Mouse (Mus musculus): Measurements from ENCODE around the gene Cradd.

Gene Cradd

DNA sequence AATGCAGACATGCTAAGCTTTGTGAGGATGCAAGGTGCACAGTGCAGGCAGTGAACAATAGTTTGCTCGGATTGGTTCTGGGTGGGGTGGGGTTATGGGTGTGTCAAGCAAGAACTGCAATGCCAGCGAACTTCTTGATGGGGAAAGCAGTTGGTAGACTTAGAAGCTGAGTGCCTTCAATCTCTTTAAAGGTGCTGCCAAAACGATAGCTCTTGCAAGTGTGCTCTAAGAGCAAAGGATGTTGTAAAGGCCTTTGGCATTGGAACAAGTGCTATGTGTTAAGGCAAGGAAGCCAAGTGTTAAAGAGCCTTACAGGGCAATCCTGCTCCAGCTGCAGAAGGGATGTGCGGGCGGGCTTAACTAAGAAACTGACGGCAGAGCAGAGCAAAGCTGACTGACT is 149.7 kb downstream of the Cradd start:
- DNase-seq (ENCODE audit: low read depth in 1 of 2, low spot score in 2 of 2): no peak

DNA sequence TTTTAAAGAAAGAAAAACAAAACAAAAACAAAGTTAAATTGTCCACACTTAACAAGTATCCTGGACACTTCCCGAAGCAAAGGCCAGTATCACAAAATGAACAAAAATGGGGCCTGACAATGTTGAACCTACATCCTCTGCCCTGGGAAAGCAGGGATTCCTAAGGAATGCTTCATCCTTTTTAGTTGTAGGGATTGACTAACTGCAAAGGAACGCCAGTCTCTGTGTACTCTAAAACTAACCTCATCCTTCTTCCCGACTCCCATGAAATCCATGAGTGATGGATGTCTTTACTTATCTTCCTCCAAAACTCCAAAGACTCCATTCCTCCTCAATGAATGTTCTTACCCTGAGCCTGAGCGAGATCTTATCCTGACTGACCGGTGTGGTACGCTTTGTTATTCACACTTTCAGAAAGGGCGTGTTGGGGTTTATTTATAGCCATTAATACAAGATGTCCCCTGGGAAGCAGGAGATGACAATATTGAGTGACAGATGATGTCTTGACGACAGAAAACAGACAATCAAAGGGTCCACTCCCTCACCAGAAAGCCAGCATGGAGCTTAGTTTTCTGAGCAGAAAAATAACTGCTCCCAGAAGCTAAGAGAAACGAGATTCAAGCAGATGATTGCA is 153.1 kb downstream of the Cradd start:
- DNase-seq (ENCODE audit: low read depth in 1 of 2, low spot score in 2 of 2): no peak

DNA sequence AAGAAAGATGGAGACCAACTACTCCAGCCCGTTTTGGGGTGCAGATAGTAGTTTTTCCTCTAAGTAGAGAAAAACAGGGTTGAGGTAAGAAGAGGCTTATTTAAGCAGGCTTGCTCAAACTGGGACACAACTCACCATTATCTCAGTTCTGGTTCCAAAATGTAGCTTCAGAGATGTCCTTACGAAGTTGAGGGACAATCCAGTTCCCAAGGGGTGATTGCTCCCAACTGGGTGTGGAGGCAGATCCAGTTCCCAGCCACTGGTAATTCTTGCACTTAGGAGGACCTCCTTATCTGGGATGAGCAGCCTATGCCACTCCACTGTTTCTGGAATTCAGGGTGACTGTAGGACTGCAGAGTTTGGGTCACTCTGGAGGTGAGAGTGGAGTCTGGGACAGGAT is 159.0 kb downstream of the Cradd start:
- DNase-seq (ENCODE audit: low read depth in 1 of 2, low spot score in 2 of 2): no peak

DNA sequence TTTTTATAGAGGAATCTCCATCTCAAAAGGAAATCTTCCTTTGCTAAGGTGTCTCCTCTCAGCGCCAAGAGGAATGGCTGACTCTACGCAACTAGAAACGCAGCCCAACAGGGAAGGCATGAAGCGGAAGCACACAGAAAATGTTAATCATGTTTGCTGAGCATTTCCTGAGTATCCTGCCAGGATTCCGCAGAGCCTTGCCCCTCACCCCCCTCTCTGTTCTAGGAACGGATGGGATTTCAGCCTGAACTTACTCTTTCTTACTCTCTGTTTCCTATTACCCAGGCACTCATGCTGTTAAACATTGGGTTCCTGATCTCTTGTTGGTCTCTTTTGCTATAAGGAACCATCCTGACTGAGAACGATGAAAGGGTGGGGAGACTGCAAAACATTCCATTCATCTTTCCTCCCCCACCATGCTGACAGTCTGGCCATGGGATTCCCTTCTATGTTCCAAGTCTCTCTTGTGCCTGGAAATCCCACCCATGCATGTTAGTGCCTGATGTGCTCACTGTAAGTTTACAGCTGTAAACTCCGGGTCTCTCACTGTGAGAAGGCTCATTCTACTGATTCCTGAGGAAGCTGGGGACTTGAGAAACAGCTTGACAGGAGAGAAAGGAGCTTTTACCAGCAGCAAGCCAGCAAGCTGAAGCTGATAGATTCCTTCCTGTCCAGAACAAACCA is 161.1 kb downstream of the Cradd start:
- no peak for DNase-seq (ENCODE audit: low read depth in 1 of 2, low spot score in 2 of 2)

DNA sequence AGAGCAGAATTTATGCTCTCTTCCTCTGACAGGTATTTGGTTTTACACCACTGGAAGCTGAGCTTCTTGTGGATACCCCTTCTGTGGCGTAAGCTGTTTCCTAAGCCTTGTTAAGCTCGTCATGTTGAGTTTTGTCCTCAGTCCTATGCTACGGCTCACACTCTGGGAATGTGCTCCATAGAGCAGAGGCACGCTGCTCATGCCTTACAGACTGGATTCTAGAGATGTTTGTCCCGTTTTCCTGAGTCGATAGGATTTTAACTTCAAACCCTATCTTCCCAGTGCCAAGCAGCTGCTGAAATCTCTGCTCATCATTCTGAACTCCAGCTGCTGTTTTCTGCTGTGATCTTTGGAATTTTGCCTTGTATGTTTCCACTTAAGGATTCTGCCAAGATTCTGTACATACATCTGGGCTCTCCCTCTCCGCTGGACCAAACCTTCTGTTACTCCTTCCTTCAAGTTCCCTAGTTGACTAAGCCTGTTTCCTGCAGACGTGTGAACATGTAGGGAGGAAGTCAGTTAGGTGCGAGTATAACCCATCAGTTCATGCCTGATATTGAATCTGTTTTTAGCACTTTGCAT is 164.2 kb downstream of the Cradd start:
- DNase-seq (ENCODE audit: low read depth in 1 of 2, low spot score in 2 of 2): no peak

DNA sequence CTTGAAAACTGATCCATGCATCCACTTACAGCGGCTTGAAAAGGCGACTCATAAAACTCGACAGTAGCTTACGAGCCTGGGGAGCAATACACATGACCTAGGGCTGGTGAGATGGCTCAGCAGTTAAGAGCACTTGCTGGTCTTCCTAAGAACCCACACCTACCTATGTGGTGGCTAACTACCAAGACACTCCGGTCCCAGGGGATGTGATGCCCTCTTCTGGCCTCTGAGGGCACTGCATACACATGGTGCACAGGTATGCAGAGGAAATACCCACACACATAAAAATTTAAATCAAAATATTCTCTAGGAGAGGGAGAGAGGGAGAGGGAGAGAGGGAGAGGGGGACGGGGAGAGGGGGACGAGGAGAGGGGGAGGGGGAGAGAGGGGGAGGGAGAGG is 167.5 kb downstream of the Cradd start:
- no peak for DNase-seq (ENCODE audit: low read depth in 1 of 2, low spot score in 2 of 2)

DNA sequence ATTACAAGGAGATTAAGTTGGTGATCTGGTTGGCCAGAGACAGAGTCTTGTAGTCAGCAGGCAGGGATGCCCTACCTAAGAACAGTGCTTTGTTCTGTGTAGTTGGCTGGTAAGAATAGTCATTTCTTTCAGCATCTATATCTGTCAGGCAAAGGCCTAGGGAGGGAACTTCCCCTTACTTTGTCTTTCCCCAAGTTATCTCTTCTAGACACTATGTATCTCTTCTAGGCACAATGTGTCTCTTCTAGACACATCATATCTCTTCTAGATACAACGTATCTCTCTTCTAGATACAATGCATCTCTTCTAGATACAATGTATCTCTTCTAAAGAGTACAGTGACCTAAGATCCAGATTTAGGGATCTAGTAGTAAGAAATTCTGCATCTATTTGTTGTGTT is 169.3 kb downstream of the Cradd start:
- no peak for DNase-seq (ENCODE audit: low read depth in 1 of 2, low spot score in 2 of 2)

DNA sequence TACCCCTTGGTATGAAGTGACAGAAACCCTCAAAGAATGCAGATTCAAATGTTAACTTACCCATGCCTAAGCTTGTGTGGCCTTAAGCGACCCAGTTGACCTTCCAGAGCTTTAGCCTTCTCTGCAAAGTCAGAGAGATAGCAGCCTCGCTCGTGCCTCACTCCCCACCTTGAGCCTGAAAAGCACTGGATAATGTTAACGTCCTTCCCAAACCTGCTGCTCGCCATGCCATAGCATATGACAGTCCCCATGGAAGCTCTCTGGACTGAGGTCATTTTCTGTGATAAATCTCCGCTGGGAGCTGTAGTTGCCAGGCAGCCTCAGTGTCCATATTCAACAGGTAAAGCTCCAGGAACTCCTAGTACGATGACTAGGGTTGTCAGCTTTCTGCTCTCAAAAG is 170.7 kb downstream of the Cradd start:
- no peak for DNase-seq (ENCODE audit: low read depth in 1 of 2, low spot score in 2 of 2)

DNA sequence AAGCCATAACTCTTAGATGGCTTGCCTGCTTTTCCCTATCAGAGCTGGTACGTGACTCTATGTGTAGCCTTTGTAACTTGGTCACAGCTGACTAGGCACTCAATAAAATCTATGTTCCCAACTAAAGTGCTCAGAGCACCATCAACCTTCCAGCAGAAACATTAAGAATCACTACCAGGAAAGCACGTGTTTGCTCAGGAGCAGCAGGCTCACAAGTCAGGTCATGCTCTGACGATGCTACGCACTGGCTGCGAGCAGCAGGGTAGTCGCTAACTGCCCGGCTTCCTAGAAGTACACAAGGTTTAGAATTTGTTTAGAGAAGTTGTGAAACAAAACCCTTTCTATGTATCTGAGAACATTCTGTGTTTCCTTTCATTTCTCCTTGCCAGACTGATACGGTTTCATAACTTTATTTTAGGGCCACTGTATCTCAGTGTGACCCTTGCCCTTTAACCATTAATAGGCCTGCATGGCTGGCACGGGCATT is 171.4 kb downstream of the Cradd start:
- no peak for DNase-seq (ENCODE audit: low read depth in 1 of 2, low spot score in 2 of 2)

DNA sequence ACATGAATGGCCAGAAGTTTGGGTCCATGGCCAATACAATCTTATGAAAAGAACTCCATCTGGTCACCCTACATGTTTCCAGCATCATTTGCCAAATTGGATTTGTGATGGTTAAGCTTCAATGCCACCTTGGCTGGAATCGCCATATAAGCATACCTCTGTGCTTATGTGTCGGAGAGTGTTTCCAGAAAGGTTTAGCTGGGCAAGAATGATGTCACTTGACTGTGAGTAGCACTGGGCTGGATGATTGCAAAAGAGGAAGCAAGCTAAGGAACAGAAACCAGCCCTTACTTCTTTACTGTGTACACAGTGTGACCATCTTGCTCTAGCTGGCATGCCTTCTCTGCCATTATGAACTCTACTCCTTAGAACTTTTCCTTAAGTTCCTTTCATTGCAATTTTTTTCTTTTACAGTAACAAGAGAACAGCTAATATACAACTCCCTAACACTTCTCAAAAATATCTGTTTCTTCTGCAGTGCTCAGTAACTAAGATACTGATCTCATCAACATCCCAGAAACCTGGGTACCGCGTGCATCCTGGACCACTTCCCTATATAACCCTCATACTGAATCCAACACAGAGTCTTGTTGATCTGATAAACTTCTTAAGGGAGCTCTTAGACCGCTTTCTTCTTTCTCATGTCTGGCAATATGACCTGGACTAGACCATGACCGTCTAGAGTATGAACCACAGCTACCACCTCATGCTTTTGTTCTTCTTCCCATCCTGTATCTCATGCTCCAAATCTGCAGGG is 172.7 kb downstream of the Cradd start:
- peak; percentile 21 to 22 for DNase-seq (ENCODE audit: low read depth in 1 of 2, low spot score in 2 of 2)

DNA sequence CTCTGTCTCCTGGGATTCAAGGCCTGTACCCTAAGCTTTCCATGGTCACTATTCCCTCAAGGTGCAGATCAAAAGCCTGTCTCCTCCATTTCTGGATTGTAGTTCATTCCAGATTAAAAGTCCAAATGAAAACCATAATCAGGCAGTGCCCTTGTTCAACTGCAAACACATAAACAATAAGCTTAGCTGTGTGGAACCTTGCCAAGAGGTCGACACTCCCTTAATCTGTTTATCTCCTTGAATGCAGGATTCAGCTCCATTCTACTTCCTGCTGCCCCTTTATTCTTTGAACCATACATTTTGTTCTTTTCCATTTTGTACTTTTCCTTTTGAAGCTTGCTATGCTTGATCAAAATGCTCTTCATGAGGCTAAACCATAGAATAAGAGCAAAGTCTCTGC is 174.3 kb downstream of the Cradd start:
- DNase-seq (ENCODE audit: low read depth in 1 of 2, low spot score in 2 of 2): no peak

DNA sequence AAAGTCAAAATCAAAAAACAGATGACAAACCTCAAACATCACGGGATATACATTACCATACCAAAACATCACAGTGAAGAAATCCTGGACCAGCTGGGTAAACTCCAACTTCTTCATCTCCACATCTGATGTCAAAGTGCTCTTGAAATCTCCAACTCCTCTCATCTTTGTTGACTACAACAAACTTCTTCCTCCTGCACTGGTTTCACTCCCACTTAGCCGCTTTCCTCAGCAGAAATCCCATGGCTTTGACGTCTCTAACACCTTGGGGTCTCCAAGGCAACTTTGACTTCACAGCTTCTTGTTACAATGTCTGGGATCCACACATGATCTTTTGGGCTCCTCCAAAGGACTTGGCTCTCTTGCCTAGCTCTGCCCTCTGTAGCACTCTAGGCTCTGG is 175.3 kb downstream of the Cradd start:
- no peak for DNase-seq (ENCODE audit: low read depth in 1 of 2, low spot score in 2 of 2)

DNA sequence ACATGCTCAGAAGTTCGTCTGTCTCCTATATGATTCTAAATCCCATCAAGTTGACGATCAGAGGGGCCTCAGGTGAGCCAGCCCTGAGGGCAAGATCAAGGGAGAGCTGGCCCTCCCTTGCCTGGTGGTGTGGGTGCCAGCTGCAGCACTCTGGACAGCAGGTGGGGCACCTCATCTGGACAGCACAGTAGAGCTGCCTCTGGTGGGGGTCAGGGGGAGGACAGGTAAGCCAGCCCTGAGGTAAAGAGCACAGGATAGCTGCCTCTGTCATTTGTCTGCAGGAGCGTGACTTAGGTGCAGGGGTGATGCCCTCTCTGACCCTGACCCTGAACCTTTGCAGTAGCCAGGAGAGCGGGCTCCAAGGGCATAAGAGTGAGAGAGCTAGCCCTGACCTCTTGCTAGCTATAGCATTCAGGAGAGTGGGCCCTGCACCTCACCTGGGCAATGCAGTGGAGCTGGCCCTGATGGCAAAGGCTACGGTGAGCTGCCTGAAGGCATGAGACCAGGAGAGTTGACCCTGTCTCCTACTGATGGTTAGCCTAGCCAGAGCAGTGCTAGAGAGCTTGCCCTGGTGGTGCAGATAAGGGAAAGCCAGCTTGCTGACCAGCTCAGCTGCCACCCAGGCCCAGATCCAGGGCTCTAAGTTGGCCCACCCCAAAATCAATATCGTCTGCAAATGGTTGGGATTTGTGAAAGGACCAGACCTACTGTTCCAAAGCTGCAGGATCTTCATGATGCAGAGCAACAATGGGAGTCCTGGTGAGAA is 176.6 kb downstream of the Cradd start:
- DNase-seq (ENCODE audit: low read depth in 1 of 2, low spot score in 2 of 2): no peak

DNA sequence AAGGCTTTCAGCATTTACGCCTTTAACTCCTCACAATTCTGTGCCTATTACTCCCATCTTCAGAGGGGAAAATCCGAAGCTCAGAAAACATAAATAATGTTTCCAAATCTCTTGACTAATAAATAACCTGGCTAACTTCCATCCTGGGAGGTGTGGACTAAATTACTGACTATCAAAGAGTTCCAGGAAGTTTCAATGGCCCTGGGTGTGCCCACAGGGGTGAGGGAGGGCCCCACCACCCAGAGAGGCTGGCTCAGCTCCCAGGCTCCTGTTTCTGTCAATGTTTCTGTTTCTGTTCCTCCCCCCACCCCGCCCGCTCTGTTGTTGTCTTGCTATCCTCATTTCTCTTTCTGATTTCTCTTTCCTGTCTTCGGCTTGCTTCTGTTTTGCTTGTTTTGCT is 177.4 kb downstream of the Cradd start:
- no peak for DNase-seq (ENCODE audit: low read depth in 1 of 2, low spot score in 2 of 2)

DNA sequence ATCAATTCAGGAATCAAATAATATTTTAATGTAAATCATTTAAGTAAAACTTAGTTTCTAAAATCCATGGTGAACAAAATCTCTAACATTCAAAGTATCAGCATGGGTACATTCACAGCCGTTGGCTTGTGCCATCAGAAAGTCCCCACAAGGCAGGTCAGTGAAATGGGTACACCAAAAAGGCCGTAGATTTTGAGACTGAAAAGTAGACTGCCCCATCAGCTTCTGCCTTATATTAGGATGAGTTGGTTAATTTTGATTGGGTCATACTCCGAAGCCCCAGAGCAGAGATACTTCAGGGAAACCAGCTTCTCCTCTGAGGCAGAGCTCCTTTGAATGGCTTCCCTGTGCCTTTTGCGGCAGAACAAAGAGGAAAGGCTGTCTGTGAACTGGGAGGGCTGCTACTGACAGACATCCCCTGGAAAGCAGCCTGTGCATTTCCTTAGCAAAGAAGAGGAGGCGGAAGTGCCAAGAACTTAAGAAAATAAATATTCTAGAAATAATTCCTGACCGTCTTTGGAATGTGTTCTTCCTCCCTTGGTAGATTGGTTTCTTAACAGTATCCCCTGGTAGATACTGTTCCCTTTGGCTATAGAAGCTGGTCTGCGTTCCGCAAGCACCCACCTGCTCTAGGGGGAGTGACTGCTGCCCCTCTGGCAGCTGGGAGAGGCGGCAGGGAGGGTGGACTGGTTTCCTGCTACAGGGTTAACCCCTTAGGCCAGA is 178.6 kb downstream of the Cradd start:
- no peak for DNase-seq (ENCODE audit: low read depth in 1 of 2, low spot score in 2 of 2)

DNA sequence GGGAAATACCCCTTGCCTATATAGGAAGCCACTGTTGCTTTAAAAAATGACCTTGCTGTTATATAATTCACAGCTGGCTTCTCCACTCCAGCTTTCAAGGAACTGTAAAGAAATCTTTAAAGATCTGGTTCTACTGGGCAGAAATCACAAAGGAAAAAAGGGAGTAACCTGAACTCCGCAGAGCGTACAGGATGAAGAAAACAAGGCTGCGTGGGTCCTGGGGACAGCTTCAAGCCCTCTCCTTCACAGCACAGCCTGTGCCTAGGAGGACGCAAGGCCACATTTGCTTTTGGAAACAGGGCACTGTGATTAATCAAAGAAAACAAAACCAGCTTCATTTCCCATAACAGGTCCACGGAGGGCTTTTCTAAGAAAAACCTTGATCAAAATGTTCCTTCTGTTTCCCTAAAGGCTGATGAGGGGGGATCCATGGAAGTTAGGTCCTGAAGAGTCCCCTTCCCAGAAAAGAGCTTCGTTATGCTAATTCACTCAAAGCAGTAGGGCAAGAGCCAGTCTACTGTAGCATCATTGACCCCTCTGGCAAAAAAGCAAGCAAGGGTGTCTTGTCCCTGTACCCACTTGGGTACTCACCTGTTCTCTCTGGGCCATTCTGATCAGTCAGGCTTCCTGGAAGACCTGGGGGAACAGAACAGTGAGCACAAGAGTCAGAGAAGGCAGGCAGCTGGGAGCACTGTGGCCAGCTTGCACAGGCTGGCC is 179.4 kb downstream of the Cradd start:
- DNase-seq (ENCODE audit: low read depth in 1 of 2, low spot score in 2 of 2): no peak

DNA sequence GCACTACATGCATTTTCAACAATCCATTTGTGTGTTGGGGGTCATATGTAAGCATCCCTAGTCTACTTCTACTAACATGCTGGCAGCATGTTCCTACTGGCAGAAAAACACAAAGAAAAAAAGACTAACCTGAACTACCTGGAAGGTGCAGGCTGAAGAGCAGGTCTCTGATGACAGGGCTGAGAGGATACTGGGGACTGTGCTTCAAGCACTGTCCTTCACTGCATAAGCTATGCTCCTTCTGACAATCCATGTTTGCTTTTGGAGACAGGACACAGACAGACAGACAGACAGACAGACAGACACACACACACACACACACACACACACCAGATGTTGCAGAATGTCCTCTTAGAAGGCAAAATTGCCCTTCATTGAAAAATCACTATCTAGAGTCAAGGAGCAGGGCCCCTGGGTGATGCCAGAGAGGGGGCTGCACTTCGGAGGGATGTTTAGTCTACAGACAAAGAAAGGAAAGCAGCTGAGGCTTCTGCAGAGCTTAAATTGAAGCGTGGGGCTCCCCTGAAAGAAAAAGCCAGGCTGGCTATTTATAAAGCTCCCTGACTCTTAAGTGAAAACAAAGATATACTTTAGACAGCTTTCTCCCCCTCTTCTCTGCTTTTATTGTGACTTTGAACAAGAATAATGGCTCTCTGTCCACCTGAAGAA is 180.4 kb downstream of the Cradd start:
- DNase-seq (ENCODE audit: low read depth in 1 of 2, low spot score in 2 of 2): no peak

DNA sequence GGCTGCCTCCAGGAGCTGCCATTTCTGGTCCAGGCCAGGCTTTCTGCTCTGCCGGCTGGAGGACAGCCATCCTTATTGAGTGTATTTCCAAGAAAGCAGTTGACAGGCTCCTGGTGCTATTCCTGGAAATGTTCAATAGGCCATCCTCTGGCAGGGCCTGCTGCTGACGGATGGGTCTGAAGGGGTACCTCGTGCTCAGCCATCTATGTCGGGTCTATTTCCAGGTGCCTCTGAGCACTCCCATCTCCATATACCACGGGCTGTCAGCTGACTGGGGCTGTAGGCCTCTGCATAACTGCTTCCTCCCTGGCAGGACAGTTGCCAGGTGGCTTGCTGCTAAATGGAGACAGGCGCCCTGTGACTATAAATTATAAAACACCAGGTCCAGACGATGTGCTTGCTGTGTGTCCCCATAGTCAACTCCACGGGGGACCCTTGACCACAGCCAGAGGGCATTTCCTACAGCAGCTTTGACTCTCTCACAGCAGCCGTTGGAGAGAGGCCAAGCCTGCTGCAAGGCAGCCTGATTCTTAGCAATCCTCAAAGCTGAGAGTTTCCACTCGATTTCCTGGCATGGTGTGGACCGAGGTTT is 181.0 kb downstream of the Cradd start:
- no peak for DNase-seq (ENCODE audit: low read depth in 1 of 2, low spot score in 2 of 2)

DNA sequence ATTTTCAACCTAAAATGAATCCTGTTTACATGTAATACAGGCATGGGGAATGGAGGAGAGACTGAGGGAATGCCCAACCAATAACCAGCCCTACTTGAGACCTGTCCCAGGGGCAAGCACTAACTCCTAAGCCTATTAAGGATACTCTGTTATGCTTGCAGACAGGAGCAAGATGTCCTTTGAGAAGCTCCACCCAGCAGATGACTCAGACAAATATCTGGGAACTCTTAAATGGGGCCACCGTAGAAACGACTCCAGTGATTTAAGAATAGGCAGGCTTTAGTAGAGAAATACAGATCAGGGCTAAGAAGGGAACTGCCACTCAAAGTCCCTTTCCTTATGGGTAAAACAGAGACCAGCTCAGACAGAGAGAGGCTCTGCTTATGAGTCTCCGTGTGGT is 182.9 kb downstream of the Cradd start:
- DNase-seq (ENCODE audit: low read depth in 1 of 2, low spot score in 2 of 2): no peak
